ENCODE assay signal across 8 mouse cellular contexts in genomic region chr14:21053586-21053985, GRCm38 (mm10). TPM values are rescaled to one million over a fixed set of nuclear protein-coding genes. Genes with fewer than 3 reads are reported as not detected.
DNase-seq lines count a peak whose midpoint lies in the region; ATAC-seq and TF ChIP-seq lines count a peak whose summit lies in the region.

No protein-coding gene starts in this region.

- peaks cover 11% of the 10 kb centered on the region for H3K36me3 ChIP-seq in erythroblast, embryonic 14.5 days (ENCODE audit: control insufficient read depth)
- H3K36me3 ChIP-seq in G1E (replicated peaks): peaks cover 38% of the 10 kb centered on the region
- no peaks in the 10 kb centered on the region for H3K36me3 ChIP-seq in heart, postnatal 0 days (replicated peaks; ENCODE audit: control insufficient read depth, insufficient read depth, low read length)
- H3K36me3 ChIP-seq in liver, embryonic 11.5 days (ENCODE audit: control insufficient read depth, insufficient read depth, low read length): peaks cover 5% of the 10 kb centered on the region; the same call in 1 of the 2 replicates

- no peak for TF ChIP-seq EP300 in heart, postnatal 0 days (IDR thresholded peaks at IDR 0.05; ENCODE audit: low read depth)

- 53% methylated on average over 7 of the region's 7 CpGs for WGBS in heart, postnatal 0 days
- WGBS in liver, embryonic 11.5 days: 50% methylated on average over 7 of the region's 7 CpGs

- H3K27me3 ChIP-seq in erythroblast, embryonic 14.5 days (ENCODE audit: control insufficient read depth): no peaks in the 10 kb centered on the region
- no peaks in the 10 kb centered on the region for H3K27me3 ChIP-seq in G1E (ENCODE audit: insufficient read depth, low read length)
- H3K27me3 ChIP-seq in heart, postnatal 0 days (ENCODE audit: control insufficient read depth, insufficient read depth, low read length): no peaks in the 10 kb centered on the region
- no peaks in the 10 kb centered on the region for H3K27me3 ChIP-seq in liver, embryonic 11.5 days (replicated peaks; ENCODE audit: control insufficient read depth, insufficient read depth, low read length)

- H3K4me2 ChIP-seq in heart, postnatal 0 days (ENCODE audit: low read depth, low read length): peak overlapping the region; percentile 76
- peak overlapping the region; percentile 95 for H3K4me2 ChIP-seq in liver, embryonic 11.5 days

- 0 out of 2 replicates have a peak overlapping the region, but pooled peaks have one; percentile 96 for H3K27ac ChIP-seq in heart, postnatal 0 days (ENCODE audit: low read depth)
- no peak overlapping the region for H3K27ac ChIP-seq in liver, embryonic 11.5 days (ENCODE audit: low read depth, low read length)

- peak overlapping the region; percentile 86; the same call in 1 of the 2 replicates for H3K9ac ChIP-seq in heart, postnatal 0 days (replicated peaks; ENCODE audit: low read depth, low read length)
- H3K9ac ChIP-seq in liver, embryonic 11.5 days (ENCODE audit: low read depth, low read length): no peak overlapping the region

- H3K9me3 ChIP-seq in erythroblast, embryonic 14.5 days (ENCODE audit: control insufficient read depth, low read length): peaks cover 6% of the 10 kb centered on the region; the same call in 1 of the 2 replicates
- peaks cover 2% of the 10 kb centered on the region; the same call in 1 of the 2 replicates for H3K9me3 ChIP-seq in G1E (replicated peaks)
- no peaks in the 10 kb centered on the region for H3K9me3 ChIP-seq in heart, postnatal 0 days (replicated peaks; ENCODE audit: control insufficient read depth, low read length)
- H3K9me3 ChIP-seq in liver, embryonic 11.5 days (ENCODE audit: control insufficient read depth, low read length): no peaks in the 10 kb centered on the region

- ATAC-seq in erythroblast, adult 5-6 weeks (replicated peaks; ENCODE audit: low FRiP score, poor library complexity, severe bottlenecking): no peak
- no peak for ATAC-seq in G1E (ENCODE audit: extremely low read depth, insufficient number of reproducible peaks, low FRiP score, poor library complexity, severe bottlenecking)
- ATAC-seq in heart, postnatal 0 days (ENCODE audit: insufficient read depth, low read depth): no peak
- no peak for ATAC-seq in liver, embryonic 11.5 days (replicated peaks; ENCODE audit: low FRiP score)

- peaks cover 33% of the 10 kb centered on the region for H3K4me1 ChIP-seq in erythroblast, embryonic 14.5 days (ENCODE audit: control insufficient read depth)
- H3K4me1 ChIP-seq in G1E (ENCODE audit: insufficient read depth, low read depth, low read length): peaks cover 41% of the 10 kb centered on the region
- peaks cover 15% of the 10 kb centered on the region for H3K4me1 ChIP-seq in heart, postnatal 0 days (ENCODE audit: control insufficient read depth, insufficient read depth)
- peaks cover 3% of the 10 kb centered on the region; the same call in 1 of the 2 replicates for H3K4me1 ChIP-seq in liver, embryonic 11.5 days (replicated peaks; ENCODE audit: control insufficient read depth, insufficient read depth, low read length)

- no peak for TF ChIP-seq CTCF in G1E (IDR thresholded peaks at IDR 0.05; ENCODE audit: low read depth, low read length)
- TF ChIP-seq CTCF in heart, postnatal 0 days (IDR thresholded peaks at IDR 0.05; ENCODE audit: low read depth): no peak

- peak overlapping the region; percentile 98 for H3K4me3 ChIP-seq in erythroblast, embryonic 14.5 days (replicated peaks)
- H3K4me3 ChIP-seq in G1E (ENCODE audit: low read depth, low read length): peak overlapping the region; percentile 100; the same call in 1 of the 2 replicates
- peak overlapping the region; percentile 91 for H3K4me3 ChIP-seq in heart, postnatal 0 days (ENCODE audit: low read depth, low read length)
- peak overlapping the region; percentile 74 for H3K4me3 ChIP-seq in liver, embryonic 11.5 days (ENCODE audit: low read depth, low read length)

- DNase-seq in G1E (ENCODE audit: low spot score): no peak
- DNase-seq in heart, postnatal 0 days (ENCODE audit: low spot score): no peak
- DNase-seq in liver, embryonic 11.5 days (ENCODE audit: low spot score): no peak
- no peak for DNase-seq in layer of hippocampus, postnatal 25 days (ENCODE audit: extremely low spot score in 1 of 2, low spot score in 1 of 2)
- DNase-seq in frontal cortex, postnatal 36 days (ENCODE audit: low spot score in 2 of 2): no peak
- no peak for DNase-seq in right cerebral cortex, postnatal 36 days (ENCODE audit: low spot score in 2 of 2)

RNA-seq across cellular contexts. Expression of gene Adk, which starts 1.2 kb away (rescaled TPM):
- polyA plus RNA-seq in erythroblast, embryonic 14.5 days (2012): 0.38 and 1.0 TPM in 2 replicates
- 34.5 and 52.8 TPM in 2 replicates for total RNA-seq in erythroblast, adult 5-6 weeks (2015; ENCODE audit: low replicate concordance)
- 38.6 and 61.8 TPM in 2 replicates for total RNA-seq in erythroblast, adult 5-6 weeks (2017; ENCODE audit: low replicate concordance)
- total RNA-seq in G1E (2014; fragmentation: Nextera tagmentation): 457 and 489 TPM in 2 replicates
- 547 and 633 TPM in 2 replicates for total RNA-seq in G1E (2017)
- 20.3 and 20.8 TPM in 2 replicates for polyA plus RNA-seq in G1E (2012)
- total RNA-seq in heart, postnatal 0 days (2014; rRNA removed; ENCODE audit: low replicate concordance): 126 and 133 TPM in 2 replicates
- polyA plus RNA-seq in heart, postnatal 0 days (2015; fragmentation: Nextera tagmentation; extraction: Ambion mirVana): 246 and 255 TPM in 2 replicates
- polyA plus RNA-seq in liver, embryonic 11.5 days (2014; fragmentation: Nextera tagmentation; extraction: Ambion mirVana): 253 and 276 TPM in 2 replicates
- total RNA-seq in layer of hippocampus, postnatal 25 days (2021): 10 to 100 TPM; 77.1 to 86.5 TPM

RNA-seq across cellular contexts. Expression of gene Ap3m1, which starts 1.3 kb away (rescaled TPM):
- polyA plus RNA-seq in erythroblast, embryonic 14.5 days (2012): 0.24 and 0.28 TPM in 2 replicates
- 35.9 and 62.6 TPM in 2 replicates for total RNA-seq in erythroblast, adult 5-6 weeks (2015; ENCODE audit: low replicate concordance)
- total RNA-seq in erythroblast, adult 5-6 weeks (2017; ENCODE audit: low replicate concordance): 14.1 and 34.0 TPM in 2 replicates
- 117 and 148 TPM in 2 replicates for total RNA-seq in G1E (2014; fragmentation: Nextera tagmentation)
- total RNA-seq in G1E (2017): 98.7 and 114 TPM in 2 replicates
- polyA plus RNA-seq in G1E (2012): 6.8 and 8.2 TPM in 2 replicates
- 63.7 and 65.4 TPM in 2 replicates for total RNA-seq in heart, postnatal 0 days (2014; rRNA removed; ENCODE audit: low replicate concordance)
- 43.6 and 44.7 TPM in 2 replicates for polyA plus RNA-seq in heart, postnatal 0 days (2015; fragmentation: Nextera tagmentation; extraction: Ambion mirVana)
- polyA plus RNA-seq in liver, embryonic 11.5 days (2014; fragmentation: Nextera tagmentation; extraction: Ambion mirVana): 55.7 and 75.0 TPM in 2 replicates
- 10 to 100 TPM; 75.0 to 77.1 TPM for total RNA-seq in layer of hippocampus, postnatal 25 days (2021)
